Mouse (Mus musculus): ENCODE data around the gene Gpr160. TPM values are rescaled to one million over a fixed set of nuclear protein-coding genes. Genes with fewer than 3 reads are reported as not detected.

Gene Gpr160
- 1.1 and 2.0 TPM in 2 replicates for polyA plus RNA-seq (2014; fragmentation: Nextera tagmentation; extraction: Ambion mirVana)

- peak; percentile 73 for ATAC-seq (ENCODE audit: low FRiP score)
- peaks cover 9% of the 10 kb centered on the region for H3K27me3 ChIP-seq (ENCODE audit: control insufficient read depth, insufficient read depth, low read length)
Observed at GRCm38 (mm10) chr3:30855604-30856458, at the start of gene Gpr160. Gene Gpr160, plus strand, starts transcription at chr3:30855950.

DNA sequence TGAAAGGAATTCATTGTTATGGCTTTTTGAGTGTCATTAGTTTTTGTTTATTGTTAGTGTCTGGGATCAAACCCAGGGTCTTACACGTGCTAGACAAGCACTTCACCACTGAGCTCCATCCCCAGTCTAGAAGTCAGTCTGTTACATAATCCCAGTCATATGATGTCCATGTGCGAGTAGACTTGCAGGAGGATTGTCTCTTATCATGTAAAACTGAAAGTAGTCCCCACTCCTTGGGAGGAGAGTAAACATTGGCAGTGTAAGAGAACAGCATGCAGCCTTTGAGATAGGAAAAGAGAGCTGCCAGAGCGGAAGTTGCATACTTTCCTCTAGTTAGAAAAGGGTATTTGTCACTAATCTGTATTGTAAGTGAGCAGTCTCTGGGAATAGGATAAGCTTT, 42.9 kb upstream of the Gpr160 start:
- no peak overlapping the region for H3K4me2 ChIP-seq (replicated peaks; ENCODE audit: low read depth, low read length)
- H3K4me1 ChIP-seq (replicated peaks; ENCODE audit: control insufficient read depth, insufficient read depth, low read length) = no peaks in the 10 kb centered on the region
- H3K4me3 ChIP-seq (ENCODE audit: low read depth, low read length) = no peak overlapping the region
- no peaks in the 10 kb centered on the region for H3K9me3 ChIP-seq (ENCODE audit: control insufficient read depth, low read length)
- ATAC-seq (ENCODE audit: low FRiP score) = no peak
- no peak overlapping the region for H3K27ac ChIP-seq (ENCODE audit: low read depth, low read length)
- 75% methylated on average over 3 of the region's 3 CpGs for WGBS
- H3K36me3 ChIP-seq (ENCODE audit: control insufficient read depth, insufficient read depth, low read length) = peaks cover 11% of the 10 kb centered on the region; the same call in 1 of the 2 replicates
- no peak overlapping the region for H3K9ac ChIP-seq (ENCODE audit: low read depth, low read length)
- H3K27me3 ChIP-seq (ENCODE audit: control insufficient read depth, insufficient read depth, low read length) = no peaks in the 10 kb centered on the region
- no peak for DNase-seq (ENCODE audit: low spot score)

More at GRCm38 (mm10) chr3:30855604-30856458, at the start of gene Gpr160:
- Histone ChIP-seq H3K4me3 (ENCODE audit: low read depth, low read length) (peak within 1 kb of the TSS; percentile 54), H3K9ac (ENCODE audit: low read depth, low read length) (peak within 1 kb of the TSS; percentile 34; the same call in 1 of the 2 replicates), H3K36me3 (ENCODE audit: control insufficient read depth, insufficient read depth, low read length) (no peaks in the 10 kb centered on the region), H3K9me3 (ENCODE audit: control insufficient read depth, low read length) (no peaks in the 10 kb centered on the region), H3K4me2 (replicated peaks; ENCODE audit: low read depth, low read length) (peak within 1 kb of the TSS; percentile 99), H3K27ac (ENCODE audit: low read depth, low read length) (no peak within 1 kb of the TSS), H3K4me1 (replicated peaks; ENCODE audit: control insufficient read depth, insufficient read depth, low read length) (0 out of 2 replicates have a peak, but pooled peaks cover 3% of the 10 kb centered on the region)
- WGBS = under 1% methylated on average over 74 of the region's 75 CpGs
- DNase-seq (ENCODE audit: low spot score) = peak; percentile 64

DNA sequence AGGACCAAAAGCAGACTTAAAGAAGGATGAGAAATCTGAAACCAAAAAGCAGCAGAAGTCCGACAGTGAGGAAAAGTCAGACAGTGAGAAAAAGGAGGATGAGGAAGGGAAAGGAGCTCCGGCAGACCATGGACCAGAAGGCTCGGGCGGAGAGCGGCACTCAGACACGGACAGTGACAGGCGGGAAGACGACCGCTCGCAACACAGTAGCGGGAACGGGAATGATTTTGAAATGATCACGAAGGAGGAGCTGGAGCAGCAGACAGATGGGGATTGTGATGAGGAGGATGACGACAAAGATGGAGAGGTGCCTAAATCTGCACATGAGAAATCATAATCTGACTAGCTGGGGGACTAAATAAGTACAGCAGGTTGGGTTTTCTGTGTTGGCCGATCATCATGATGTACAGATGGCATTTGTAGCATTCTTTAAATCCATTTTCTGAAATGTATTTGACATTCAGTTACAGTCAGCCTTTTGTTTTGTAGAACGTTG, 37.1 kb upstream of the Gpr160 start:
- ATAC-seq (ENCODE audit: low FRiP score) (no peak), DNase-seq (ENCODE audit: low spot score) (no peak)
- H3K27ac ChIP-seq (ENCODE audit: low read depth, low read length) = no peak overlapping the region
- no peak overlapping the region for H3K4me2 ChIP-seq (replicated peaks; ENCODE audit: low read depth, low read length)
- H3K4me3 ChIP-seq (ENCODE audit: low read depth, low read length) = no peak overlapping the region
- no peaks in the 10 kb centered on the region for H3K9me3 ChIP-seq (ENCODE audit: control insufficient read depth, low read length)
- H3K9ac ChIP-seq (ENCODE audit: low read depth, low read length) = no peak overlapping the region
- H3K4me1 ChIP-seq (replicated peaks; ENCODE audit: control insufficient read depth, insufficient read depth, low read length) = no peaks in the 10 kb centered on the region
- H3K36me3 ChIP-seq (ENCODE audit: control insufficient read depth, insufficient read depth, low read length) = 0 out of 2 replicates have a peak, but pooled peaks cover 12% of the 10 kb centered on the region
- H3K27me3 ChIP-seq (ENCODE audit: control insufficient read depth, insufficient read depth, low read length) = no peaks in the 10 kb centered on the region
- 95% methylated on average over 16 of the region's 16 CpGs for WGBS

GRCm38 (mm10) chr3:30822163-30822562, 33.6 kb upstream of the Gpr160 start:
- Histone ChIP-seq H3K27ac (ENCODE audit: low read depth, low read length) (no peak overlapping the region), H3K4me1 (replicated peaks; ENCODE audit: control insufficient read depth, insufficient read depth, low read length) (no peaks in the 10 kb centered on the region), H3K9ac (ENCODE audit: low read depth, low read length) (no peak overlapping the region), H3K27me3 (ENCODE audit: control insufficient read depth, insufficient read depth, low read length) (no peaks in the 10 kb centered on the region), H3K9me3 (ENCODE audit: control insufficient read depth, low read length) (no peaks in the 10 kb centered on the region), H3K36me3 (ENCODE audit: control insufficient read depth, insufficient read depth, low read length) (0 out of 2 replicates have a peak, but pooled peaks cover 12% of the 10 kb centered on the region), H3K4me3 (ENCODE audit: low read depth, low read length) (no peak overlapping the region), H3K4me2 (replicated peaks; ENCODE audit: low read depth, low read length) (no peak overlapping the region)
- no peak for ATAC-seq (ENCODE audit: low FRiP score)
- WGBS = 91% methylated on average over 8 of the region's 8 CpGs
- no peak for DNase-seq (ENCODE audit: low spot score)

DNA sequence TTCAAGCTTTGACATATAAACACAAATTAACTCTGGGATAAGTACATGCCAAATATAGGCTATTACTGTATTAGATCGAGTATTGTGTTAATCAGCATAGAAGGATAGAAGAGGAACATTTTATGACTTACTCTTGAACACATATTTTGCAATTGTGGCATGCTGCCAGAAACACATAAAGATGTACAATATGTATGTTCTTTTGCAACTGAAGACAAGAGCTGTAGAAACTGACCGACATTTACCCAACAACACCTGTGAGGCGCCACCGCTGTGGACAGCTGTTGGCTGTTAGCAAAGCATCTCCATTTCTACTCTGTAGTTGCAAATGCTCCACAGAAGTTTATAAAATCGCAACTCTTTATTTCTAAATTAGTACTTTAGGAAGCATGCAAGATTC, 29.7 kb upstream of the Gpr160 start:
- no peak overlapping the region for H3K9ac ChIP-seq (ENCODE audit: low read depth, low read length)
- H3K4me3 ChIP-seq (ENCODE audit: low read depth, low read length) = no peak overlapping the region
- H3K4me2 ChIP-seq (replicated peaks; ENCODE audit: low read depth, low read length) = no peak overlapping the region
- no peaks in the 10 kb centered on the region for H3K27me3 ChIP-seq (ENCODE audit: control insufficient read depth, insufficient read depth, low read length)
- no peak overlapping the region for H3K27ac ChIP-seq (ENCODE audit: low read depth, low read length)
- DNase-seq (ENCODE audit: low spot score) (no peak), ATAC-seq (ENCODE audit: low FRiP score) (no peak)
- H3K36me3 ChIP-seq (ENCODE audit: control insufficient read depth, insufficient read depth, low read length) = no peaks in the 10 kb centered on the region
- H3K4me1 ChIP-seq (replicated peaks; ENCODE audit: control insufficient read depth, insufficient read depth, low read length) = no peaks in the 10 kb centered on the region
- no peaks in the 10 kb centered on the region for H3K9me3 ChIP-seq (ENCODE audit: control insufficient read depth, low read length)
- WGBS = 95% methylated on average over 5 of the region's 5 CpGs

DNA sequence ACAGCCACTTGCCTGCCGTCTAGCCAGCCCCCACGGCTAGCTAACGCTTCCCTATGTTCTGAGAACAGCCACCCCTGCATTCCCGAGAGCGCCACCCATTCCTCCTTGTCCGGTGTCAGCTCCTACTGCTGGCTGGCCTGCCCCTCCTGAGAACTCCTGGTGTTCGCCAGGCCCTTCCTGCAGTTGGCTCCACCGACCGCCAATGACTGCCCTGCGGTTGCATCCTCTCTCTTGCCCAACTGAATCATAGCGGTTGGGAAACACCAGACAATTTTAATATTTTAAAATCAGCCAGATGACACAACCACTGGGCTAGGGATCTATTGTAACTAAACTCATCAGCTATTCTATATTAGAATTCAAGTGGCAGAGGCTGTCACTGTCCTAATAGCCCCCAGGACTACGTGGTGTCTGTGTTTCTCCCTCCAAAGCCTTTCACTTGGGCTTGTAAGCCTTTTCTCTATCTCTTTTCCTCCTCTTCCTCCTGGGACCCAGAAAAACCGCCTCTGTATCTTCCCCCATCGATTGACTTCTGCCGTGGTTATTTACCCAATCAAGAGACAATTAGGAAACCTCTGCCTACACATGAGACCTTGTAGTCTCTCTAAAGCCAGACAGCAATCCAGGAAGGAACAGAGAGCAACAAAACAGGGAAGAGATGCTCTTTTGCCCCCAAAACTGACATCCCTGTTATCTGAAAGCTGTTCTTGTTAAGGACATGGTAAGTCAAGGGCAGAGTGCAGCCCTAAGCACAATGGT, 23.7 kb upstream of the Gpr160 start:
- WGBS = 82% methylated on average over 15 of the region's 15 CpGs
- ATAC-seq (ENCODE audit: low FRiP score) (no peak), DNase-seq (ENCODE audit: low spot score) (no peak)

GRCm38 (mm10) chr3:30833254-30833653, 22.5 kb upstream of the Gpr160 start:
- Histone ChIP-seq H3K27me3 (ENCODE audit: control insufficient read depth, insufficient read depth, low read length) (no peaks in the 10 kb centered on the region), H3K4me3 (ENCODE audit: low read depth, low read length) (no peak overlapping the region), H3K4me2 (replicated peaks; ENCODE audit: low read depth, low read length) (no peak overlapping the region), H3K27ac (ENCODE audit: low read depth, low read length) (no peak overlapping the region), H3K9me3 (ENCODE audit: control insufficient read depth, low read length) (no peaks in the 10 kb centered on the region), H3K36me3 (ENCODE audit: control insufficient read depth, insufficient read depth, low read length) (no peaks in the 10 kb centered on the region), H3K4me1 (replicated peaks; ENCODE audit: control insufficient read depth, insufficient read depth, low read length) (no peaks in the 10 kb centered on the region), H3K9ac (ENCODE audit: low read depth, low read length) (no peak overlapping the region)
- WGBS = 83% methylated on average over 3 of the region's 3 CpGs
- ATAC-seq (ENCODE audit: low FRiP score) (no peak), DNase-seq (ENCODE audit: low spot score) (no peak)

More for the DNA sequence above, 23.7 kb upstream of the Gpr160 start:
- no peak overlapping the region for H3K4me3 ChIP-seq (ENCODE audit: low read depth, low read length)
- no peaks in the 10 kb centered on the region for H3K27me3 ChIP-seq (ENCODE audit: control insufficient read depth, insufficient read depth, low read length)
- no peaks in the 10 kb centered on the region for H3K36me3 ChIP-seq (ENCODE audit: control insufficient read depth, insufficient read depth, low read length)
- H3K4me1 ChIP-seq (replicated peaks; ENCODE audit: control insufficient read depth, insufficient read depth, low read length) = no peaks in the 10 kb centered on the region
- no peaks in the 10 kb centered on the region for H3K9me3 ChIP-seq (ENCODE audit: control insufficient read depth, low read length)
- H3K27ac ChIP-seq (ENCODE audit: low read depth, low read length) = no peak overlapping the region
- no peak overlapping the region for H3K9ac ChIP-seq (ENCODE audit: low read depth, low read length)
- H3K4me2 ChIP-seq (replicated peaks; ENCODE audit: low read depth, low read length) = no peak overlapping the region

DNA sequence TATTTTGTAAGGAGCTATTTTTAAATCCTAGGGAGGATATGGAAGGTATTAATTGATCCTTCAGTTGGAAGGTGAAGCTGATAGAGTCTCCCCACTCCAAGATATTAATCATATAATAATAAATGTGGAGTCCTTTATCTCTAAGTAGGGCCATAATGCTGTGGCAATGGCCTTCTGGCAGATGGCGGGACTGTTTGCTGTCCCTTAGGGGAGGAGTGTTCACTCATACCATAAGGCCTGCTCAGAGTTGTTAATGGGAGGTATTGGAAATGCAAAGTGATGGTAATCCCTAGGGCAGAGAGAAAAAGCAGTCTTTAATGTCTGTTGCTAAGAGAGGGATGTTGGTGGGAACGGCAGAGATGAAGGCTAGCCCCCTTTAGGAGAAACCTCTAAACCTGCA, 10.0 kb upstream of the Gpr160 start:
- no peak for ATAC-seq (ENCODE audit: low FRiP score)
- H3K36me3 ChIP-seq (ENCODE audit: control insufficient read depth, insufficient read depth, low read length) = no peaks in the 10 kb centered on the region
- no peak for DNase-seq (ENCODE audit: low spot score)
- no peaks in the 10 kb centered on the region for H3K4me1 ChIP-seq (replicated peaks; ENCODE audit: control insufficient read depth, insufficient read depth, low read length)
- H3K4me2 ChIP-seq (replicated peaks; ENCODE audit: low read depth, low read length) = no peak overlapping the region
- H3K27me3 ChIP-seq (ENCODE audit: control insufficient read depth, insufficient read depth, low read length) = no peaks in the 10 kb centered on the region
- 71% methylated on average over 2 of the region's 2 CpGs for WGBS
- H3K4me3 ChIP-seq (ENCODE audit: low read depth, low read length) = no peak overlapping the region
- no peak overlapping the region for H3K9ac ChIP-seq (ENCODE audit: low read depth, low read length)
- no peaks in the 10 kb centered on the region for H3K9me3 ChIP-seq (ENCODE audit: control insufficient read depth, low read length)
- H3K27ac ChIP-seq (ENCODE audit: low read depth, low read length) = no peak overlapping the region
